Mouse (Mus musculus) gastrocnemius, adult 18-20 months (tissue): ENCODE measurements around the gene B130006D01Rik. TPM values are rescaled to one million over a fixed set of nuclear protein-coding genes. Genes with fewer than 3 reads are reported as not detected.

Source experiments
- DNase-seq: peaks from one replicate; pipeline ENCODE4 v3.0.0; 2021; ENCODE audit warnings: low spot score
- total RNA-seq, 2 experiments: library from RNA; stranded (reverse); gene quantifications; 2 replicates each; pipeline ENCODE4 v1.2.3; 2021

B130006D01Rik gene
- total RNA-seq, 2 experiments from 2014 or later = 0.09 to 0.27 TPM

GRCm38 (mm10) chr11:95770720-95771364 lies 47.5 kb downstream of the B130006D01Rik start:
- peak; percentile 36 for DNase-seq

- DNase-seq = no peak
Observed at GRCm38 (mm10) chr11:95771665-95772064, 48.3 kb downstream of the B130006D01Rik start.

GRCm38 (mm10) chr11:95773264-95773663 lies 49.9 kb downstream of the B130006D01Rik start:
- DNase-seq = no peak

Other genes with a start within 250 kb of the B130006D01Rik start
- gene Nxph3, start 209.0 kb upstream of the B130006D01Rik start, total RNA-seq = under 1 TPM; 0.27 to 0.33 TPM
- gene Ngfr, start 135.9 kb upstream of the B130006D01Rik start, total RNA-seq = under 1 TPM; 0.34 to 0.38 TPM
- gene Phb, start 56.6 kb upstream of the B130006D01Rik start, total RNA-seq = 100 to 1,000 TPM; 151 to 168 TPM
- 100 to 1,000 TPM; 105 to 128 TPM for gene Zfp652, start 10.9 kb upstream of the B130006D01Rik start, total RNA-seq
- 100 to 1,000 TPM; 355 to 388 TPM for gene Phospho1, start 100.9 kb downstream of the B130006D01Rik start, total RNA-seq
- gene Gngt2, start 113.6 kb downstream of the B130006D01Rik start, total RNA-seq = 1 to 10 TPM; 5.5 to 6.9 TPM
- gene Abi3, start 118.9 kb downstream of the B130006D01Rik start, total RNA-seq = 1 to 10 TPM; 3.0 to 4.2 TPM
- gene B4galnt2, start 191.3 kb downstream of the B130006D01Rik start, total RNA-seq = not detected